Mouse (Mus musculus) stomach, postnatal 0 days (tissue): ENCODE measurements around the gene Timm10.

Experiments used
- CTCF ChIP-seq: IDR thresholded peaks from 2 replicates; pipeline ENCODE4 v1.5.1; 2016; ENCODE audit warnings: antibody characterized with exemption, low read depth, mild to moderate bottlenecking, moderate library complexity
- EP300 ChIP-seq: optimal IDR thresholded peaks from 2 replicates; pipeline ENCODE3; 2016; ENCODE audit warnings: antibody characterized with exemption

- TF ChIP-seq CTCF (no peak), EP300 (no peak)
Observed at GRCm38 (mm10) chr2:84875842-84876241, 49.0 kb downstream of the Timm10 start.
